Mouse (Mus musculus): ENCODE data around the gene 1110017D15Rik. TPM values are rescaled to one million over a fixed set of nuclear protein-coding genes. Genes with fewer than 3 reads are reported as not detected.
A peak's percentile ranks its signal among the peaks of the same experiment; 100 is the strongest.
"Not testable (repeated sequence)": the region's sequence is repeated elsewhere in the genome, so short reads cannot be mapped to it uniquely, and the experiment has no call there.

1110017D15Rik gene
- polyA plus RNA-seq, 1 experiment from 2014 or later: 0.30 TPM

GRCm38 (mm10) chr4:41478751-41479455, 38.2 kb downstream of the 1110017D15Rik start:
- peaks cover 7% of the 10 kb centered on the region; the same call in 1 of the 2 replicates for H3K4me1 ChIP-seq
- H3K4me3 ChIP-seq (replicated peaks): no peak overlapping the region
- H3K9me3 ChIP-seq: no peaks in the 10 kb centered on the region
- H3K27ac ChIP-seq: peak overlapping the region; percentile 81
- ATAC-seq (ENCODE audit: insufficient read depth, low FRiP score, low read depth): no peak
- no peak overlapping the region for H3K9ac ChIP-seq
- WGBS: 57% methylated on average over 4 of the region's 4 CpGs
- no peaks in the 10 kb centered on the region for H3K36me3 ChIP-seq
- H3K27me3 ChIP-seq (replicated peaks): no peaks in the 10 kb centered on the region
- no peak overlapping the region for H3K4me2 ChIP-seq

GRCm38 (mm10) chr4:41477648-41478160, 39.4 kb downstream of the 1110017D15Rik start:
- Histone ChIP-seq H3K27me3 (replicated peaks) (no peaks in the 10 kb centered on the region), H3K4me3 (replicated peaks) (no peak overlapping the region), H3K27ac (no peak overlapping the region), H3K4me1 (peaks cover 7% of the 10 kb centered on the region; the same call in 1 of the 2 replicates), H3K9ac (no peak overlapping the region), H3K36me3 (no peaks in the 10 kb centered on the region), H3K9me3 (no peaks in the 10 kb centered on the region), H3K4me2 (no peak overlapping the region)
- 83% methylated on average over 9 of the region's 9 CpGs for WGBS
- no peak for ATAC-seq (ENCODE audit: insufficient read depth, low FRiP score, low read depth)

- no peaks in the 10 kb centered on the region for H3K36me3 ChIP-seq
- H3K4me1 ChIP-seq: peaks cover 3% of the 10 kb centered on the region; the same call in 1 of the 2 replicates
- H3K9ac ChIP-seq: no peak overlapping the region
- H3K4me3 ChIP-seq (replicated peaks): no peak overlapping the region
- H3K27me3 ChIP-seq (replicated peaks): no peaks in the 10 kb centered on the region
- no peak overlapping the region for H3K4me2 ChIP-seq
- no peaks in the 10 kb centered on the region for H3K9me3 ChIP-seq
- no peak for ATAC-seq (ENCODE audit: insufficient read depth, low FRiP score, low read depth)
- 79% methylated on average over 1 of the region's 1 CpGs for WGBS
- no peak overlapping the region for H3K27ac ChIP-seq
Measured at GRCm38 (mm10) chr4:41471384-41471689, 45.8 kb downstream of the 1110017D15Rik start.

GRCm38 (mm10) chr4:41470684-41471383, 46.3 kb downstream of the 1110017D15Rik start:
- WGBS: 51% methylated on average over 5 of the region's 5 CpGs
- H3K9me3 ChIP-seq: no peaks in the 10 kb centered on the region
- no peak overlapping the region for H3K27ac ChIP-seq
- H3K9ac ChIP-seq: no peak overlapping the region
- H3K4me3 ChIP-seq (replicated peaks): no peak overlapping the region
- ATAC-seq (ENCODE audit: insufficient read depth, low FRiP score, low read depth): no peak
- H3K4me2 ChIP-seq: no peak overlapping the region
- peaks cover 5% of the 10 kb centered on the region for H3K4me1 ChIP-seq
- no peaks in the 10 kb centered on the region for H3K27me3 ChIP-seq (replicated peaks)
- no peaks in the 10 kb centered on the region for H3K36me3 ChIP-seq

- Histone ChIP-seq H3K9me3 (no peaks in the 10 kb centered on the region), H3K4me1 (peaks cover 6% of the 10 kb centered on the region), H3K4me2 (no peak overlapping the region), H3K4me3 (replicated peaks) (no peak overlapping the region), H3K27ac (no peak overlapping the region), H3K36me3 (no peaks in the 10 kb centered on the region), H3K27me3 (replicated peaks) (no peaks in the 10 kb centered on the region), H3K9ac (no peak overlapping the region)
- WGBS: 67% methylated on average over 7 of the region's 7 CpGs
- no peak for ATAC-seq (ENCODE audit: insufficient read depth, low FRiP score, low read depth)
Measured at GRCm38 (mm10) chr4:41470051-41470683, 47.0 kb downstream of the 1110017D15Rik start.

- Histone ChIP-seq H3K36me3 (no peaks in the 10 kb centered on the region), H3K27ac (no peak overlapping the region), H3K27me3 (replicated peaks) (no peaks in the 10 kb centered on the region), H3K9ac (no peak overlapping the region), H3K4me2 (no peak overlapping the region), H3K4me1 (peaks cover 6% of the 10 kb centered on the region), H3K9me3 (no peaks in the 10 kb centered on the region), H3K4me3 (replicated peaks) (no peak overlapping the region)
- no peak for ATAC-seq (ENCODE audit: insufficient read depth, low FRiP score, low read depth)
- WGBS: 78% methylated on average over 10 of the region's 10 CpGs
Measured at GRCm38 (mm10) chr4:41469199-41469598, 47.9 kb downstream of the 1110017D15Rik start.

GRCm38 (mm10) chr4:41468396-41469080, 48.6 kb downstream of the 1110017D15Rik start:
- Histone ChIP-seq H3K4me2 (no peak overlapping the region), H3K36me3 (no peaks in the 10 kb centered on the region), H3K4me3 (replicated peaks) (no peak overlapping the region), H3K27me3 (replicated peaks) (no peaks in the 10 kb centered on the region), H3K9ac (no peak overlapping the region), H3K4me1 (peaks cover 11% of the 10 kb centered on the region), H3K27ac (no peak overlapping the region), H3K9me3 (no peaks in the 10 kb centered on the region)
- 54% methylated on average over 17 of the region's 17 CpGs for WGBS
- no peak for ATAC-seq (ENCODE audit: insufficient read depth, low FRiP score, low read depth)

GRCm38 (mm10) chr4:41465287-41465665, 51.9 kb downstream of the 1110017D15Rik start:
- Histone ChIP-seq H3K36me3 (no peaks in the 10 kb centered on the region), H3K27ac (peak overlapping the region; percentile 59), H3K4me2 (peak overlapping the region; percentile 50), H3K9me3 (no peaks in the 10 kb centered on the region), H3K27me3 (replicated peaks) (no peaks in the 10 kb centered on the region), H3K4me3 (replicated peaks) (peak overlapping the region; percentile 85), H3K9ac (peak overlapping the region; percentile 59), H3K4me1 (peaks cover 10% of the 10 kb centered on the region)
- WGBS: 4% methylated on average over 17 of the region's 17 CpGs
- no peak; the same call in 1 of the 2 replicates for ATAC-seq (ENCODE audit: insufficient read depth, low FRiP score, low read depth)

GRCm38 (mm10) chr4:41464345-41465286, 52.5 kb downstream of the 1110017D15Rik start, which contains the start of the genes Kif24 and Nudt2:
Gene Kif24, minus strand, starts transcription at chr4:41464887.
Gene Nudt2, plus strand, starts transcription at chr4:41465151.
- peak within 1 kb of the TSS; percentile 59 for H3K9ac ChIP-seq
- WGBS: under 1% methylated on average over 70 of the region's 70 CpGs
- H3K4me2 ChIP-seq: peak within 1 kb of the TSS; percentile 69
- peak within 1 kb of the TSS; percentile 85 for H3K4me3 ChIP-seq (replicated peaks)
- peaks cover 10% of the 10 kb centered on the region for H3K4me1 ChIP-seq
- H3K36me3 ChIP-seq: no peaks in the 10 kb centered on the region
- ATAC-seq (ENCODE audit: insufficient read depth, low FRiP score, low read depth): peak; percentile 98
- H3K9me3 ChIP-seq: no peaks in the 10 kb centered on the region
- no peaks in the 10 kb centered on the region for H3K27me3 ChIP-seq (replicated peaks)
- peak within 1 kb of the TSS; percentile 75 for H3K27ac ChIP-seq

- peak overlapping the region; percentile 85; the same call in 1 of the 2 replicates for H3K4me3 ChIP-seq (replicated peaks)
- H3K4me2 ChIP-seq: peak overlapping the region; percentile 69
- H3K9ac ChIP-seq; H3K27me3 ChIP-seq (replicated peaks); H3K9me3 ChIP-seq; ATAC-seq (ENCODE audit: insufficient read depth, low FRiP score, low read depth); H3K27ac ChIP-seq; H3K36me3 ChIP-seq; H3K4me1 ChIP-seq: not testable (repeated sequence)
- 64% methylated on average over 3 of the region's 3 CpGs for WGBS
Measured at GRCm38 (mm10) chr4:41463051-41463738, 53.9 kb downstream of the 1110017D15Rik start.

Measured in stomach, embryonic 15.5 days (tissue).